Mouse (Mus musculus): Measurements from ENCODE around the gene Hist1h4i.

The Hist1h4i gene

GRCm38 (mm10) chr13:22007872-22008271 lies 33.3 kb downstream of the Hist1h4i start:
- no peak for DNase-seq

GRCm38 (mm10) chr13:22007121-22007510 lies 34.0 kb downstream of the Hist1h4i start:
- DNase-seq: no peak

- DNase-seq: peak; percentile 82
These were observed 34.6 kb downstream of the Hist1h4i start for GRCm38 (mm10) chr13:22006334-22007120.

- peak; percentile 76 for DNase-seq
These were observed 35.4 kb downstream of the Hist1h4i start for GRCm38 (mm10) chr13:22005605-22006333.

GRCm38 (mm10) chr13:22001823-22002222 lies 39.3 kb downstream of the Hist1h4i start:
- no peak for DNase-seq

GRCm38 (mm10) chr13:22001346-22001745 lies 39.8 kb downstream of the Hist1h4i start:
- no peak for DNase-seq

- DNase-seq: no peak
These were observed 42.0 kb downstream of the Hist1h4i start for GRCm38 (mm10) chr13:21999147-21999546.

- DNase-seq: no peak
These were observed 42.8 kb downstream of the Hist1h4i start for GRCm38 (mm10) chr13:21998412-21998811.

- DNase-seq: no peak
These were observed 43.3 kb downstream of the Hist1h4i start for GRCm38 (mm10) chr13:21997821-21998220.

- DNase-seq: no peak
These were observed 43.9 kb downstream of the Hist1h4i start for GRCm38 (mm10) chr13:21997201-21997820.

GRCm38 (mm10) chr13:21996840-21997185 lies 44.3 kb downstream of the Hist1h4i start:
- DNase-seq: no peak

- peak; percentile 79 for DNase-seq
These were observed 44.9 kb downstream of the Hist1h4i start for GRCm38 (mm10) chr13:21996101-21996839.

GRCm38 (mm10) chr13:21995331-21995914 lies 45.7 kb downstream of the Hist1h4i start:
- peak; percentile 77 for DNase-seq

GRCm38 (mm10) chr13:21994896-21995295 lies 46.3 kb downstream of the Hist1h4i start:
- DNase-seq: no peak

- DNase-seq: peak; percentile 67
These were observed 47.0 kb downstream of the Hist1h4i start for GRCm38 (mm10) chr13:21993957-21994738.

- DNase-seq: no peak
These were observed 48.6 kb downstream of the Hist1h4i start for GRCm38 (mm10) chr13:21992550-21992949.
